Mouse (Mus musculus) bone marrow, adult 2 months (tissue): ENCODE results near the gene Mbd4.

Experiments
- CTCF ChIP-seq: fragments of 200-500 bp; IDR thresholded peaks from 2 replicates; pipeline ENCODE4 v1.5.1; 2011; ENCODE audit warnings: low read length, control low read depth; ENCODE audit not compliant: control insufficient read depth, insufficient read depth
- POLR2A ChIP-seq: fragments of 200-500 bp; IDR thresholded peaks from 2 replicates; pipeline ENCODE4 v1.6.1; 2011; ENCODE audit warnings: low read depth, mild to moderate bottlenecking, control low read depth, low read length, borderline replicate concordance; ENCODE audit not compliant: control insufficient read depth

GRCm38 (mm10) chr6:115892363-115892762 is 39.2 kb upstream of the Mbd4 start:
- TF ChIP-seq POLR2A (no peak), CTCF (no peak)
